Mouse (Mus musculus) embryonic facial prominence, embryonic 14.5 days (tissue): ENCODE measurements around the gene Olfr633. TPM values are rescaled to one million over a fixed set of nuclear protein-coding genes. Genes with fewer than 3 reads are reported as not detected.
"Not testable (repeated sequence)": the region's sequence is repeated elsewhere in the genome, so short reads cannot be mapped to it uniquely, and the experiment has no call there.

Experiments
- ATAC-seq: fragments of 200-750 bp; cut with Nextera tagmentation; 2 replicates; pipeline ENCODE4 v1.8.0; 2017; ENCODE audit warnings: low read depth, moderate number of reproducible peaks, moderate TSS enrichment
- DNase-seq: peaks from one replicate; pipeline ENCODE4 v3.0.0-alpha.2; 2015; ENCODE audit warnings: low spot score
- H3K27ac ChIP-seq: fragments of 300-500 bp; sonication (generic); replicated peaks from 2 replicates; pipeline ENCODE4 v1.5.1; 2014; ENCODE audit warnings: low read depth, mild to moderate bottlenecking, low read length, moderate library complexity
- H3K27me3 ChIP-seq: fragments of 300-500 bp; sonication (generic); replicated peaks from 2 replicates; pipeline ENCODE4 v1.6.1; 2014; ENCODE audit warnings: low read length; ENCODE audit not compliant: control insufficient read depth, insufficient read depth
- H3K36me3 ChIP-seq: fragments of 300-500 bp; sonication (generic); 2 replicates; pipeline ENCODE4 v1.6.1; 2014; ENCODE audit warnings: low read length, mixed read lengths; ENCODE audit not compliant: control insufficient read depth, insufficient read depth
- H3K4me1 ChIP-seq: fragments of 300-500 bp; sonication (generic); 2 replicates; pipeline ENCODE4 v1.6.1; 2014; ENCODE audit warnings: antibody characterized with exemption, low read length; ENCODE audit not compliant: control insufficient read depth, insufficient read depth
- H3K4me2 ChIP-seq: fragments of 300-500 bp; sonication (generic); 2 replicates; pipeline ENCODE4 v1.6.1; 2014; ENCODE audit warnings: low read depth, mild to moderate bottlenecking, low read length, moderate library complexity, mixed read lengths
- H3K4me3 ChIP-seq: fragments of 300-500 bp; sonication (generic); 2 replicates; pipeline ENCODE4 v1.5.1; 2014; ENCODE audit warnings: low read depth, mild to moderate bottlenecking, low read length
- H3K9ac ChIP-seq: fragments of 300-500 bp; sonication (generic); 2 replicates; pipeline ENCODE4 v1.6.1; 2014; ENCODE audit warnings: low read depth, mild to moderate bottlenecking, low read length, moderate library complexity, mixed read lengths
- H3K9me3 ChIP-seq: fragments of 300-500 bp; sonication (generic); 2 replicates; pipeline ENCODE4 v1.6.1; 2016; ENCODE audit warnings: low read length; ENCODE audit not compliant: control insufficient read depth
- WGBS: fragments of 180-500 bp; shearing (Covaris S2); extraction: QIAGEN DNeasy Blood & Tissue Kit; methylation state at CpG from one replicate; pipeline ENCODE4 v1.1.7; 2014; 5-methylcytosine and 5-hydroxymethylcytosine counted together
- polyA plus RNA-seq: library from polyadenylated mRNA; unstranded; fragments of >200 nt; fragmentation: Nextera tagmentation; extraction: Ambion mirVana; gene quantifications from 2 replicates; pipeline ENCODE4 v1.2.1, GENCODE M21; 2014

Gene Olfr633
- not detected in 2 replicates for polyA plus RNA-seq

- Histone ChIP-seq H3K36me3 (no peaks in the 10 kb centered on the region), H3K4me1 (no peaks in the 10 kb centered on the region)
- no peak for ATAC-seq
Observed at GRCm38 (mm10) chr7:103944137-103944536, at the start of gene Olfr633. Gene Olfr633 (plus strand): TSS chr7:103944437.

GRCm38 (mm10) chr7:103903187-103903586 is 41.0 kb upstream of the Olfr633 start, which contains the start of gene Olfr65:
Gene Olfr65 (plus strand): TSS chr7:103903487.
- Histone ChIP-seq H3K4me1 (no peaks in the 10 kb centered on the region), H3K9ac (no peak within 1 kb of the TSS), H3K27me3 (no peaks in the 10 kb centered on the region), H3K27ac (no peak within 1 kb of the TSS), H3K4me2 (no peak within 1 kb of the TSS), H3K36me3 (no peaks in the 10 kb centered on the region), H3K4me3 (no peak within 1 kb of the TSS), H3K9me3 (no peaks in the 10 kb centered on the region)
- DNase-seq (no peak), ATAC-seq (no peak)
- 73% methylated on average over 2 of the region's 2 CpGs for WGBS

More at GRCm38 (mm10) chr7:103944137-103944536, at the start of gene Olfr633:
- no peak within 1 kb of the TSS for H3K9ac ChIP-seq
- H3K4me3 ChIP-seq, result no peak within 1 kb of the TSS
- no peaks in the 10 kb centered on the region for H3K27me3 ChIP-seq
- H3K27ac ChIP-seq, result no peak within 1 kb of the TSS
- no peak within 1 kb of the TSS for H3K4me2 ChIP-seq
- DNase-seq, result no peak
- H3K9me3 ChIP-seq, result no peaks in the 10 kb centered on the region

GRCm38 (mm10) chr7:103910047-103910446 is 34.2 kb upstream of the Olfr633 start:
- no peak overlapping the region for H3K27ac ChIP-seq
- no peak overlapping the region for H3K4me3 ChIP-seq
- no peaks in the 10 kb centered on the region for H3K36me3 ChIP-seq
- H3K27me3 ChIP-seq, result no peaks in the 10 kb centered on the region
- H3K9ac ChIP-seq, result no peak overlapping the region
- no peak overlapping the region for H3K4me2 ChIP-seq
- DNase-seq (peak; percentile 34), ATAC-seq (no peak)
- H3K9me3 ChIP-seq, result no peaks in the 10 kb centered on the region
- H3K4me1 ChIP-seq, result no peaks in the 10 kb centered on the region
- 21% methylated on average over 3 of the region's 3 CpGs for WGBS

- ATAC-seq (no peak), DNase-seq (peak; percentile 1)
- Histone ChIP-seq H3K36me3 (no peaks in the 10 kb centered on the region), H3K9me3 (no peaks in the 10 kb centered on the region), H3K4me3 (no peak overlapping the region), H3K9ac (no peak overlapping the region), H3K4me2 (no peak overlapping the region), H3K27me3 (no peaks in the 10 kb centered on the region), H3K27ac (no peak overlapping the region), H3K4me1 (no peaks in the 10 kb centered on the region)
- 37% methylated on average over 8 of the region's 8 CpGs for WGBS
Observed at GRCm38 (mm10) chr7:103912969-103913511, 31.2 kb upstream of the Olfr633 start.

GRCm38 (mm10) chr7:103915338-103915737 is 28.9 kb upstream of the Olfr633 start:
- DNase-seq (no peak), ATAC-seq (no peak)
- Histone ChIP-seq H3K27ac (no peak overlapping the region), H3K4me3 (no peak overlapping the region), H3K4me1 (no peaks in the 10 kb centered on the region), H3K9ac (no peak overlapping the region), H3K9me3 (no peaks in the 10 kb centered on the region), H3K27me3 (no peaks in the 10 kb centered on the region), H3K4me2 (no peak overlapping the region), H3K36me3 (no peaks in the 10 kb centered on the region)

- Histone ChIP-seq H3K4me1 (no peaks in the 10 kb centered on the region), H3K27me3 (no peaks in the 10 kb centered on the region), H3K36me3 (no peaks in the 10 kb centered on the region), H3K27ac (no peak within 1 kb of the TSS), H3K4me2 (no peak within 1 kb of the TSS), H3K4me3 (no peak within 1 kb of the TSS), H3K9ac (no peak within 1 kb of the TSS), H3K9me3 (no peaks in the 10 kb centered on the region)
- ATAC-seq (no peak), DNase-seq (no peak)
Observed at GRCm38 (mm10) chr7:103928525-103928924, 15.7 kb upstream of the Olfr633 start, which contains the start of gene Olfr631. Gene Olfr631 (plus strand): TSS chr7:103928825.

- 79% methylated on average over 2 of the region's 2 CpGs for WGBS
- H3K9me3 ChIP-seq, result no peaks in the 10 kb centered on the region
Observed at GRCm38 (mm10) chr7:103934264-103934663, 10.0 kb upstream of the Olfr633 start, which contains the start of gene Olfr632. Gene Olfr632 (plus strand): TSS chr7:103934347.

GRCm38 (mm10) chr7:103942730-103943129 is 1.5 kb upstream of the Olfr633 start:
- H3K27me3 ChIP-seq, result no peaks in the 10 kb centered on the region
- no peak for ATAC-seq
- H3K9me3 ChIP-seq, result no peaks in the 10 kb centered on the region
- H3K36me3 ChIP-seq, result no peaks in the 10 kb centered on the region
- no peak overlapping the region for H3K27ac ChIP-seq
- WGBS, result 20% methylated on average over 2 of the region's 2 CpGs
- peak; percentile 48 for DNase-seq
- H3K4me2 ChIP-seq, result no peak overlapping the region
- no peaks in the 10 kb centered on the region for H3K4me1 ChIP-seq
- H3K4me3 ChIP-seq, result no peak overlapping the region
- H3K9ac ChIP-seq, result no peak overlapping the region

More at GRCm38 (mm10) chr7:103934264-103934663, 10.0 kb upstream of the Olfr633 start, which contains the start of gene Olfr632:
- H3K4me1 ChIP-seq, result no peaks in the 10 kb centered on the region
- no peaks in the 10 kb centered on the region for H3K36me3 ChIP-seq
- no peak for DNase-seq
- no peak within 1 kb of the TSS for H3K4me3 ChIP-seq
- no peak for ATAC-seq
- H3K4me2 ChIP-seq, result no peak within 1 kb of the TSS
- H3K9ac ChIP-seq, result no peak within 1 kb of the TSS
- H3K27ac ChIP-seq, result no peak within 1 kb of the TSS
- H3K27me3 ChIP-seq, result no peaks in the 10 kb centered on the region

GRCm38 (mm10) chr7:103966873-103967272 is 22.6 kb downstream of the Olfr633 start:
- WGBS, result 94% methylated on average over 21 of the region's 22 CpGs
- H3K4me2 ChIP-seq, H3K9me3 ChIP-seq, H3K36me3 ChIP-seq, H3K9ac ChIP-seq, ATAC-seq, DNase-seq, H3K4me3 ChIP-seq, H3K27me3 ChIP-seq, H3K4me1 ChIP-seq, H3K27ac ChIP-seq: not testable (repeated sequence)
